Mouse (Mus musculus): ENCODE data around the gene Olfr803.

The Olfr803 gene

GRCm38 (mm10) chr10:129694186-129694585 lies at the start of gene Olfr803:
Gene Olfr803, minus strand, starts transcription at chr10:129694286.
- no peak for DNase-seq

GRCm38 (mm10) chr10:129741821-129742220 lies 47.7 kb upstream of the Olfr803 start, which contains the start of gene Olfr806:
Gene Olfr806, minus strand, starts transcription at chr10:129741921.
- no peak for DNase-seq

GRCm38 (mm10) chr10:129729275-129729674 lies 35.2 kb upstream of the Olfr803 start, which contains the start of gene Olfr805:
Gene Olfr805, minus strand, starts transcription at chr10:129729375.
- no peak for DNase-seq

- no peak for DNase-seq
Observed at GRCm38 (mm10) chr10:129702910-129703309, 8.8 kb upstream of the Olfr803 start, which contains the start of gene Olfr804. Gene Olfr804, plus strand, starts transcription at chr10:129703210.

GRCm38 (mm10) chr10:129688069-129688468 lies 6.0 kb downstream of the Olfr803 start, which contains the start of gene Olfr802:
Gene Olfr802, minus strand, starts transcription at chr10:129688169.
- DNase-seq, result no peak

- DNase-seq, result no peak
Observed at GRCm38 (mm10) chr10:129673765-129674164, 20.3 kb downstream of the Olfr803 start, which contains the start of gene Olfr801. Gene Olfr801, minus strand, starts transcription at chr10:129673865.

GRCm38 (mm10) chr10:129657394-129657793 lies 36.7 kb downstream of the Olfr803 start, which contains the start of gene Olfr800:
Gene Olfr800, plus strand, starts transcription at chr10:129657694.
- DNase-seq, result no peak

GRCm38 (mm10) chr10:129651763-129652162 lies 42.3 kb downstream of the Olfr803 start:
- DNase-seq, result no peak
